Mouse (Mus musculus): Measurements from ENCODE around the gene Adamts13.

Adamts13 gene

GRCm38 (mm10) chr2:27036003-27036402 lies 62.8 kb downstream of the Adamts13 start:
- DNase-seq (ENCODE audit: low spot score in 2 of 2), result no peak

DNA sequence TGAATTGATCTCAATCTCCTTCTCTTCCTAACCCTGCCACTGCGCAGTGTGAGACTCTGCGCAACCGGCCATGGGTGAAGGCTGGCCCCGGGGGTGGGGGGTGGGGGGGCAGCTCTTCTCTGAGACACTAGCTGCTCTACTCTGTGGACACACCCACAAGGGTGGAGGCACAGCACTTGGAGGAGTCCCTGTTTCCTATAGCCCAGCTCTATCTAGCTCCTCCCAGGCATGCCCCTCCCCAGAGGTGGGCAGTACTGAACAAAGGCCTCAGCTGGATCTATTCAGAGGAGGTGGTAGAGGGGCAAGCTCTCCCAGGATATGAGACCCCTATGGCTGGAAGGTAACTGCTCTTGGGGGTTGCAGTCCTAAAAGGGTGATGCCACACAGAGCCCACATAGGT lies 63.8 kb downstream of the Adamts13 start:
- DNase-seq (ENCODE audit: low spot score in 2 of 2), result no peak

GRCm38 (mm10) chr2:27038596-27038995 lies 65.4 kb downstream of the Adamts13 start:
- DNase-seq (ENCODE audit: low spot score in 2 of 2), result peak in 1 of 2 experiments; percentile 66

- no peak for DNase-seq (ENCODE audit: low spot score in 2 of 2)
Measured at GRCm38 (mm10) chr2:27039286-27039685, 66.1 kb downstream of the Adamts13 start.

DNA sequence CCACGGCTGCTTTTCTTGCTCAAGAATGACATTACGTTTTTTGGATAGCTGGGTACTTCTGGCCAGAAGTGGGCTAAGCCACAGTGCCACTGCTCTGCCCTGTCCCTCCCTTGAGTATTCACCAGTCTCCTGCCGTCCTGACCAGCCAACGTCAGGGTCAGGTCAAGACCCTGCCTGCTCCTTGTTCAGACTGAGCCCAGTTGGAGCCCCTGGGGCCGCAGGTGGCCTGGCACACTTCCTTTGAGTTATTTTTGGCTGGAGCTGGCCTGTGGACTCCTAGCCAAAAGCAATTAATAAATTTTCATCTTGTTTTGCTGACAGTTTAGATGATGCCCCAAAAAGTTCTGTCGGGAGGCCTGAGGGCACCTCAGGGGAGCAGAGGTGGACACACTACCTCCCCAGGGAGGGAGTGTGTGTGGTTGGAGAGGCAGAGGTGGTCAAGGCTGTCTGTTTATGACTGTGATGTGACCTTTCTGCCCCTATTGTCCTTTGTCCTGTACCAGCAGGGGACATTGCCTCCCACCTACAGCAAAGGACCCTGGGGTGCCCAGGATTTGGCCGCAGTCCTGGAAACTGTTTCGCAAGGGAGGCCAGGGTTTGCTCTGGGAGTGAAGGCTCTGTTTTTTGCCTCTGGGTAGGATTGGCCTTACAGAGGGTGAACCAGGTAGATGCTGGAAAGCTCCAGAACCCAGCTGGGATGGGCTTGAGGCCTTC lies 69.1 kb downstream of the Adamts13 start:
- DNase-seq (ENCODE audit: low spot score in 2 of 2), result no peak

- DNase-seq (ENCODE audit: low spot score in 2 of 2), result peak; percentile 79 to 87
Measured at GRCm38 (mm10) chr2:27043461-27043860, 70.2 kb downstream of the Adamts13 start.

- no peak for DNase-seq (ENCODE audit: low spot score in 2 of 2)
Measured at GRCm38 (mm10) chr2:27044166-27044565, 71.0 kb downstream of the Adamts13 start.

DNA sequence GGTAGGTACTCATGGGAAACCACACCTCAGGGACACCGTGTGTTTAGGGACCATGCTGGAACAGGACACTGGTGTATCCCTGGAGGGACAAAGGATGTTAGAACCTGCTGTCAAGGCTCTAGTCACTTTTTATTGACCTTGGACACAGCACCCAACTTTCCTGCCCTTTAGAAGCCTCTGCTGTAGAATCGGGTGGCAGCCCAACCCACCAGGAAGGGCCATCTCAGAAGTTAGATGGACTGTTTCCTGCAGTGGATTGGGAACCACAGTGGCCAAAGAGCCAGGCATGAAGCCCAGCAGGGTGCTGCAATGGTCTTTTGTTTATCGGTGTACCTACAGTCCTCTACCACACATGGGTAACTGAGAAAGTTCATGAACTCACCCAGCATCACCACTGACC lies 71.4 kb downstream of the Adamts13 start:
- DNase-seq (ENCODE audit: low spot score in 2 of 2), result no peak

- DNase-seq (ENCODE audit: low spot score in 2 of 2), result no peak
Measured at GRCm38 (mm10) chr2:27045979-27046770, 73.0 kb downstream of the Adamts13 start.

DNA sequence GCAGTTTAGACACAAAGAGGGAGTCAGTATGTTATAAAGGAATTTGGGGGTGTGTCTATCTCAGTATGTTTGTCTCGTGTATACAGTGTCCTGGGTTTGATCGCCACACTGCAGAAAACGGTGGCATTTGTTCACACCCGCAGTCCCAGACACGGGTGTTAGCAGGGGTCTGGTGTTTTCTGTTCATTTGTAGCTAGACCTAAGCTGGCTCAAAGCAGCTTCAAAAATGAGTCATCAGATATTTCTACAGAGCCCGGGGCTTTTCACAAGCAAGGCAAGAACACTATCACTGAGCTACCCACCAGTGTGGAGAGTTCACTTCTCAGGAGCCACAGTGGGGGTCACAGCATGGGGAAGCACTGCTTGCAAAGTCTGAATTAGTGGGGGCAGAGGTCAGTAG lies 76.2 kb downstream of the Adamts13 start:
- no peak for DNase-seq (ENCODE audit: low spot score in 2 of 2)

- no peak for DNase-seq (ENCODE audit: low spot score in 2 of 2)
Measured at GRCm38 (mm10) chr2:27058251-27058650, 85.0 kb downstream of the Adamts13 start.

GRCm38 (mm10) chr2:27058751-27059150 lies 85.5 kb downstream of the Adamts13 start:
- no peak for DNase-seq (ENCODE audit: low spot score in 2 of 2)

DNA sequence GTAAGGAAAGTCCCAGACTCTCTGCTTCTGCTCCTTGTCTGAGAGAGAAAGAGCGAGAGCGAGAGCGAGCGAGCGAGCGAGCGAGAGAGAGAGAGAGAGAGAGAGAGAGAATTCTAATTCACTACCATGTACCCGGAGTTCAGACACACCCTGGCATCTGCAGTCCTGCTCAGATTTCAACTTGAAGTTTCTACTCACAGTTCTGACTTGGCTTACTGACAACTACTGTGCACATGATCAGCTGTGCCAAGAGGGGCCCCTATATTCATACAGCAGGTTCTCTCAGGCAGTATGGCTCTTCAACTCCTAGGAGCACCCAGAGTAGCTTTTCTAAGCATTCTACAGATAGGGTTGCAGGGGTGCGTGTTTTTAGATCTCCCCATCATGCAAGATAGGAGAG lies 86.0 kb downstream of the Adamts13 start:
- no peak for DNase-seq (ENCODE audit: low spot score in 2 of 2)
